Mouse (Mus musculus) stomach, embryonic 15.5 days (tissue): Measurements from ENCODE around the gene Gm21244. TPM values are rescaled to one million over a fixed set of nuclear protein-coding genes. Genes with fewer than 3 reads are reported as not detected.
"Not testable (repeated sequence)": the region's sequence is repeated elsewhere in the genome, so short reads cannot be mapped to it uniquely, and the experiment has no call there.

Source experiments
- ATAC-seq: fragments of 200-750 bp; cut with Nextera tagmentation; 2 replicates; pipeline ENCODE4 v1.8.0; 2017; ENCODE audit warnings: low read depth, moderate number of reproducible peaks, moderate TSS enrichment; ENCODE audit not compliant: insufficient read depth, low FRiP score
- H3K27ac ChIP-seq: fragments of 300-500 bp; sonication (generic); 2 replicates; pipeline ENCODE4 v1.5.1; 2015; ENCODE audit warnings: mild to moderate bottlenecking, inconsistent platforms
- H3K27me3 ChIP-seq: fragments of 300-500 bp; sonication (generic); replicated peaks from 2 replicates; pipeline ENCODE4 v1.6.1; 2015; ENCODE audit warnings: inconsistent platforms
- H3K36me3 ChIP-seq: fragments of 300-500 bp; sonication (generic); 2 replicates; pipeline ENCODE4 v1.6.1; 2015; ENCODE audit warnings: inconsistent platforms
- H3K4me1 ChIP-seq: fragments of 300-500 bp; sonication (generic); 2 replicates; pipeline ENCODE4 v1.6.1; 2015; ENCODE audit warnings: inconsistent platforms
- H3K4me2 ChIP-seq: fragments of 300-500 bp; sonication (generic); 2 replicates; pipeline ENCODE4 v1.6.1; 2015; ENCODE audit warnings: mild to moderate bottlenecking, inconsistent platforms
- H3K4me3 ChIP-seq: fragments of 300-500 bp; sonication (generic); replicated peaks from 2 replicates; pipeline ENCODE4 v1.5.1; 2015; ENCODE audit warnings: inconsistent platforms
- H3K9ac ChIP-seq: fragments of 300-500 bp; sonication (generic); 2 replicates; pipeline ENCODE4 v1.6.1; 2015; ENCODE audit warnings: inconsistent platforms
- H3K9me3 ChIP-seq: fragments of 300-500 bp; sonication (generic); 2 replicates; pipeline ENCODE4 v1.6.1; 2016; ENCODE audit warnings: inconsistent platforms
- WGBS: fragments of 180-500 bp; shearing (Covaris S2); methylation state at CpG from one replicate; pipeline ENCODE4 v1.1.7; 2015; 5-methylcytosine and 5-hydroxymethylcytosine counted together
- polyA plus RNA-seq: library from polyadenylated mRNA; unstranded; fragments of >200 nt; fragmentation: Nextera tagmentation; extraction: Ambion mirVana; gene quantifications from 2 replicates; pipeline ENCODE4 v1.2.1, GENCODE M21; 2015

The Gm21244 gene
- polyA plus RNA-seq = not detected in 2 replicates

- WGBS = no CpG with 5 or more reads among the region's 3 CpGs
- not testable (repeated sequence) for H3K27me3 ChIP-seq, H3K9me3 ChIP-seq, H3K36me3 ChIP-seq, H3K4me2 ChIP-seq, H3K4me3 ChIP-seq, H3K4me1 ChIP-seq, ATAC-seq, H3K27ac ChIP-seq, H3K9ac ChIP-seq
These were observed at the start of gene Gm21244 for GRCm38 (mm10) chrY:7169193-7169592. Gm21244 (minus strand) TSS chrY:7169293.

Other genes with a start within 250 kb of the Gm21244 start
- gene Gm28998, start 84.5 kb upstream of the Gm21244 start, polyA plus RNA-seq = not detected in 2 replicates
- not detected in 2 replicates for gene Gm21788, start 235.7 kb upstream of the Gm21244 start, polyA plus RNA-seq